Mouse (Mus musculus) cerebral cortex, adult 2 months (tissue): Measurements from ENCODE around the gene Slco3a1.

Source experiments
- WGBS: fragments of 180-500 bp; shearing (Covaris S2); methylation state at CpG from one replicate; pipeline ENCODE4 v1.1.7; 2018; 5-methylcytosine and 5-hydroxymethylcytosine counted together

The Slco3a1 gene

DNA sequence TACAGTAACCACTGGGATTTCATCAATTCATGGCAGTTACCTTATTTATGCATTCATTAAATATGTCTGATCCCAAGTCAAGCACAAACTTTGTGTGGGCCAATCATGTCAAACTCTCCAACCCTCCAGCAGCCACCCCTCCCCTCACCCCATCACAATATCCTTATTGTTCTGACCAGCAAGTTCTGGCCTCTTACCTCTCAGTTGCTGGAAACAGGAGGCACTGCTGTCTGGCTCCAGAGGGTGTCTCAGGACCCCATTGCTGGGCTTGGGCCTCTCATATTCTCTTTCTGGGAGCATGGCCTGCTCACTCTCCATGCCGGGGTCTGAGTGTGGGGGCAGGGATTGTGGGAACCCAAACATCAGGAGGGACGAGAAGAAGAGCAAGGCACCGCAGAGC, 208.1 kb downstream of the Slco3a1 start:
- 71% methylated on average over 3 of the region's 3 CpGs for WGBS

DNA sequence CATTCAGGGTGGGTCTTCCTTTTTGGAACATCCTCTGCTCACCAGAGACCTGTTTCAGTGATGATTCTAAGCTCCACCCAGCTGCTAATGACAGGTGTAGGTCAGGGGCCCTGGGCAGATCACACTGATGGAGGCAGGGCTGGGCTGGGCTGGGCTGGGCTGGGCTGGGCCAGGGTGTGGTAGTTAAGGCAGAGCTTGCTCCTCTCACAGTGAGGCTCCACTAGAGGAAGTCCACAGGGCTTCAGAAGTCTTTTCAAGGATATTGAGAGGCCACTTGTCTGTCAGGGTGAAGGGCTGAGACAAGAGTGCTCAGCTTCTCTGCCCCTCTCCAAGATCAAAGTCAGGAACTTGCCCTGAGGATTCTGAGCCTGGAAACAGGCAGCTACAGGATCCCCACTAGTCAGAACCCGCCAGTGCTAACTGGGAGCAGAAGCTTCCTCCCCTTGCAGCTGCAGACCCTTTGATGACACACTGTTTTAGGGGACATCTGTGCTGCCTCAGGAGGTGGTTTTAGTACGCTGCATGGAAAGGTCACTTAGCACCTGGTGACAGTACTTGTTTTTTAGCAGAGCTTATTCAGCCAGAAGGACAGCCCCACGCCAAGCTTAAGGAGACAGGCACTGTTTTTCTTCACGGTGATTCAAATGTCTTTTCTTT, 213.3 kb downstream of the Slco3a1 start:
- 60% methylated on average over 4 of the region's 4 CpGs for WGBS

DNA sequence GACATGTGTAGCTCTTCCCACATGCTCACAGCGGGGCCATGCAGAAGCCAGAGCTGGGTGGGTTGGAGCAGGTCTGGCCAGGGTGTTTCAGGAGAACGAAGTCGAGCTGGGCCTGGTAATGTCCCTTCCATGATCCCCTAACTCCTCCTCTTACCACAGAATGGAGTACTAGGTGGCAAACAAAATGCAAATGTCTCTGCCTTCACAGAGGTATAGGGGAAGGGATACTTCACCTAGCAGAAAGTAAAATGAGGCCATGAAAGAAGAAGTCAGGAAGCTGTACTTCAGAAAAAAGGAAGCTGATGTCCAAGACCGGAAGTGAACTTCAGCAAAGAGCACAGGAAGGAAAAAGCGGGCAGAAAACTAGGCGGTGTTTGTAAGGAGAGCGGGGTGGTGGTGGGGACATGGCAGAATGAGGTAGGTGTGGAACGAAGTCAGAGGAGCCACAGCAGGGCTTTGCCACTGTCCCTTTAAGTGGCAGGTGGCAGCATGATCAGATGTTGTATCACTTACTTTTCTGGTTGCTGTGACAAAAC, 214.1 kb downstream of the Slco3a1 start:
- WGBS: 87% methylated on average over 8 of the region's 8 CpGs

DNA sequence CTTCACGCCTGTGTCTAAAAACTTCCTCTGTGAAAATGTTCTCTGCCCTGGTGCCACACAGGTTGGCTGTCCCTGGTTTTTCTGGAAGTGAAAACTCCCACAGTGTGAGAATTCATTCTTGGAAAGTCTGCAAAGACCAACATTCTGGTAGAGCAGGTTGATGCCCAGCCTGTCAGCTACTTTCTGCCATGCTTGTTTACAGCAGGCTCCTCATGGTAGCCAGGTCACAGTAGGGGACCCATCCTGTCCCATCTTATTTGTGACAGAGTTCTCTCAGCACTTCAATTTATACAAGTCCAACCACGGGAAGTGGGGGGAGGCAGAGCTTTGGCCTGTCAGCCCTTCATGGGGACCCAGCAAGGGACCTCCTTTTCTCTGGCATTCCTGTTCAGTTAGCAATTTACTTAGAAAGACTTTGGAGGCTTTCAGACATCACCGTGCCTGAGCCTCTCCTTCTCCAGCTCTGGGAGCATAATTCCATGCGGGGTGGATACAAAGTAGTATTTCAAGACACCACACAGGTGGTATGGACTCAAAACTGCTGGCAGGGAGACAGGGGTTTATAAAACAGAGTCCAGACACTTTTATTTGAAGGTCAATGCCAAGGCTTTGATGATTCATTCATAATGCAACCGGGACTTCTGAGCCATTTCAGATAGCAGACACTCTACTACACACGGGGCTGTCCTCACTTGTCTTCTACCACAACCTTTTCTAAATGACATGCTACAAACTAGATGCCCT, 216.7 kb downstream of the Slco3a1 start:
- 73% methylated on average over 6 of the region's 6 CpGs for WGBS

DNA sequence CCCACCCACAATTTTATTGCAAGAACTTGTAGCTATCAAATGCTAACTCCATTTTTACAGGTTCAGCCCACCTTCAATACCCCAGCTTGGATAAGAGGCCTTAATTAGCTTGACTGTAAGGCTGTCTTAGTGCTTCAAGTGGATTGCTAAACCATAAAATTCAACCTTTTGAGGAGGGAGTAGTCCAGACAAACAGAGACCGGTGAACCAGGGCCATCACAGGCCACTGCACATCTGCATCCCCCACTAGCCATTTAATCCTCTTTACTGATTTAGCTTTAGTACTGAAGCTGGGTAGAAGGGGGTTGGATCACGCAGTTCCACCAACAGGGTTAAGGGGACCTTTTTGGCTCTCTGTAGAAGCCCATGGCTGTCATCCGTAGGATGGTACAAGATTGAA, 222.3 kb downstream of the Slco3a1 start:
- WGBS: 92% methylated on average over 3 of the region's 3 CpGs

DNA sequence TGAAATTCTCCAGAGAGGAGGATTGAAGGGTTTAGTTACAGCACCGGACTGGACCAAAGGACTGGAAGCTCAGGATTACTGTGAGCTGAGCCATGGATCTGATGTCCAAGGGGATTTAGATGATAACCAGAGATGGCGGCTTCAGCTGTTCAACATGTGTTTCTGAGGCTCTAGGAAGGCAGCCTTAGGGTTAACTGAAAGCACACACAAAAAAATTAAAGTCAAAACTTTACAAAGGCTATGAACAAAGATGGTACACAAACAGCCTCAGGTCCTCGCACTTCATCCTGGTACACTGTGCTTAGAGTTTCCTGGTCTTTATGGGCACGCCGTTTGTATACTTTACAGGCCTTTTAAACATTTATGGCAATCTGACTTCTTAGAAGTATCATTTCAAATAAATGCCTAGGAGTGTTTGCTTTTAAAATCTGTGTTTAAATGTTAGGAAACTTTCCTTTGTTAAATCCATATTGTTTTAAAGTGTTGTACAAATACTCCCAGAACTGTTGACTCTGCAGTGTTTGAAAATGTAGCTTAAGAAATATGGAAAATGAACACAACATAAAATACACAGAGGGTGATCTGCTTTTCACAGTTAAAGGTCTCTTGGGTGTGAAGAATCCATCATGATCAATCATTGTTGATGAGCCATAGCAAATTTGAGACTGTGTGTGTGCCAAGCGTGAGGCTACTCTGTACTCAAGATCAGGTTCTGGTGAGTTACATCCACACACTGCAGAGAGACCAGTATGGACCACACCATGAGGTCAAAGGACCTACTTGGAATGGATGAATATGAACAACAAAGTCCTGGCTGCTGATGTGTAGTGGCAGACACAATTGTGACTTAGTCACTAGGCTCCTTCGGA, 223.5 kb downstream of the Slco3a1 start:
- 87% methylated on average over 7 of the region's 7 CpGs for WGBS

DNA sequence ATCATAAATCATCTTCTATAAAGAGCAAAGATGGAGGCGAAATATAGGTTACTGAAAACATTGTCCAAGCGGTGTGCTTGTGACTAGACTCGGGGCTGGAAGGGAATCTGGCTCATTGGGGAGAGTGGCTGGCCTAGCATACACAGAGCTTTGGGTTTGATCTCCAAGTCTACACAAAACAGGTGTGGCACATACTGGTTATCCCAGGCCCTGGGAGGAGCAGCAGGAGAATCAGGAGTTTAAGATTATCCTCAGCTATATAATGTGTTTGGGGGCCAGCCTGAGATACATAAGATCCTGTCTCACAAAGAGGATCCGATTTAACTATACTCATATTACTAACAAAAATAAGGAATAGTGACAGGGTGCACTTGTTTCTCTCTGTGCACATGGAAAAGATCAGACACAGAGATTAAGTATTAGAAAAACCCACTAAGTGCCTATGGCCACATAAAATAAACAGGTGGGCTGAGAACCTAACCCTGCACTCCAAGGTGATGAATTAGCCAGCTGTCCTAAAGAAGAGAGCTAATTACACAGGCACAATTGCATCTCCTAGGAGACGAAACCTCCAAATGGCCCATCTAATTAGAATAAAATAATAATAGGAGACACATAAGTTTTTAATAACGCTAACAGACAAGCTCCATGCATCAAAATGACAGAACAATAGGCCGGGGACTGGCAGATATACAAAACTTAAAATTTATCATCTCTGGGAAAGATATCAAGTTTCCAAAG, 224.3 kb downstream of the Slco3a1 start:
- 86% methylated on average over 7 of the region's 7 CpGs for WGBS

DNA sequence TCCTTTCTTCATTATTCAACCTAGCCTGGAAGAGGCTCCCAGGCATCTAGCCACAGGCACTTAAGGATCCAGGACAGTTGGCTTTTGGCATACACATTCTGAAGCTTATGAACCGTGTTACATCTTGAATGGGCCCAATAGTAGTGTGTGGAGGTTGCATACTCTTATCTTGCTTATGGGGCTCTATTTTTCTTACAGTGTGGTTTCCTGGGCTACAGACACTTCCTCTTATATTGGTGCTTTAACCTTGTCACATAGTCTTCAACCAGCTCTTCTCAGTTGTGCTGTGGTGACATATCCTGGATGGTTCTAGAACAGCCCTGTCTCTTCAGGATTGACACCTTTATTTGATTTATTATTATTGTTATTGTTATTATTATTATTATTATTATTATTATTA, 225.6 kb downstream of the Slco3a1 start:
- 79% methylated on average over 1 of the region's 1 CpGs for whole genome bisulfite sequencing

DNA sequence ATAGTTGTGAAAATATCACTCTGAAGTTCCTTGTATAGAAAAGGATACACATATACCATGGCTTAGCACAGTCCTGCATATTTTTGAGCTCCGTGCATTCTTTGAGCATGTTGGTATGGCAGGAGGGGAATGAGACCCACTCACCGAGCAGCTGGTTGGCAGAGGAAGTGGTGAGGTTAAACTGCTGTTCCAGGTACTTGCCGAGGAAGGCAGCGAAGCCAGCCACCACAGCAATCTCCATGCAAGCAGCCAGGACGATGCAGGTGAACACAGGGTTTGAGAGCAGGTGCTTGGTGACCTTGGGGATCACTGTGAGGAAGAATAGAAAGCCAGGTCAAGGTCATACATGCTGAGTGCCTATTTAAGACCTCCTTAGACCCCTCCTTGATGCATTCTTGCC, 226.9 kb downstream of the Slco3a1 start:
- WGBS: 72% methylated on average over 5 of the region's 5 CpGs

DNA sequence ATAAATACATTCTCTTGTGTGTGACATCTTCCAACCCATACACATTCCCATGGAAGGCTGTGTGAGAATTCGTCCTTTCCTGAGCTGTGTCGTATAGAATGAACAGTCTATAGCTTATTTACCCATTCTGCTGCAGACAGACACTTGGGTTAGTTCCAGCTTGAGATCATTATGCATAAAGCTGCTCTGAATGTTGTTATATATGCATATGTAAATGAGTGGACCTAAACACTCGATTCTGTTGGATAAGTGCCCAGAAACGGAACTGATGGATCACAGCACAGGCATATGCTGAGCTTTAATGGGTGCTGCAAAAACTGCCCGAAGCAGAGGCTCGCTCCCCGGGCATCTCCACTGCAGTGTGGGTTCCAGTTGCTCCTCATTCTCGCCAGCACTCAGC, 229.5 kb downstream of the Slco3a1 start:
- 37% methylated on average over 8 of the region's 8 CpGs for WGBS

DNA sequence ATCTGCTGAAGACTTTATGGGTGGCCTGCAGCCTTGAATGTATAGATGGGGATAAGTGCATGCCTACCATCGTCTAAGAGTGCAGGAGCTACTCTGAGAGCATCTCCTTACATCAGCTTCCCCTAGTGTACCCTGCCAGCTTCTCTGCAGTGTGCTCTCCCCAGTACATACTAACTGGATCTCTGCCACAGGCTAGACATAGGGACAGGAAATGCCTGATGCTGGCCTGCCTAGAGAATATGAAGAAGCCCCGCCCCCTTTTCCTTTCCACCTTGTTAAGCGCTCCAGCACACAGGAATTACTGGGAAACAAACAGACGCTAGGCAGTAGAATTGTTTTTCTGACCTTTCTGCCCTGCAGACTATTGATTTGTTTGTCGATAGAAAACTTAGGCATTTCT, 230.9 kb downstream of the Slco3a1 start:
- 44% methylated on average over 5 of the region's 5 CpGs for WGBS

DNA sequence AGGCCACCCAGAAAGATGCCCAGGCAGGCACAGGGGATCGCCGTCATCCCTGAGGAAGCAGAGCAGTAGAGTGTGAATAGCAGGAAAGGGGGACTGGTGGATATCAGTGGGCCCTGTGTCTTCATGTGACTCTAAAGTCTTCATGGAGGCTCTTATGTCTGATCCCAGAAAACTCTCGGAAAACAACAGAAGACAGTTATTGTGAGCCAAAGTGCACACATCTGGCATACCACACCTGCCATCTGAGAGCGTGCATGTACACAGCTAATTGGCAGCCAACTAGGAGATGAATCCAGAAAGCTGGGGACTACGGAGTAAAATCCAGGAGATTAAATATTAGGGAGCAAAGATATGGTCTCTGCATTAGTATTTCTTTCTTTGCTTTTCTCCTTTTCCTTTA, 233.9 kb downstream of the Slco3a1 start:
- 88% methylated on average over 5 of the region's 5 CpGs for WGBS

DNA sequence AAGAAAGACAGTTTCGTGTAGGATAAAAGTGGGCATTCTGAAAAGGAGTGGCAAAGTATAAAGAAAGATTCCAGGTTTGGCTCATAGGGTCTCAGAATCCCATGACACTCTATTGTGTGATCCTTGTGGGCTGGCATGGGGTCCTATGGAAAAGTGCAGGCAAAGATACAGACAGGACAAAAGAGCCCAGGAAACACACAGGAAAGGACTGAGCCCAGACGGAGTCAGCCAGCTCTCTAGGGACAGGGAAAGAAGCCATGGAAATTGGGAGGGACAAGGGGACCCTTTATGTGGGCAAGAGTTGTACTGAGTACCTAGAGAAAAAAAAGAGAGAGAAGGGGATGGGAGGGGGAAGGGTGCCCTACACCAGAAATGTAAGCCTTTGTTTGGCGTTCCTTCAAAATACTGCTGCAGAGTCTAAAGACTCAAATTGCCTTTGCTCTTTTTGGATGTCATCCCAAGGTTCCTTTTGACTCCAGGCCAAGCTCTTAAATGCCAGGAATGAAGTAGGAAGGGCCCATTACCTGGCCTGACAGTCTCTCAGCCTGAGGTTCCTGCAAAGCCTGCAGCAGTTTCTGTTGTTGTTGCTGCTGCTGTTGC, 238.6 kb downstream of the Slco3a1 start:
- WGBS: 66% methylated on average over 3 of the region's 3 CpGs

DNA sequence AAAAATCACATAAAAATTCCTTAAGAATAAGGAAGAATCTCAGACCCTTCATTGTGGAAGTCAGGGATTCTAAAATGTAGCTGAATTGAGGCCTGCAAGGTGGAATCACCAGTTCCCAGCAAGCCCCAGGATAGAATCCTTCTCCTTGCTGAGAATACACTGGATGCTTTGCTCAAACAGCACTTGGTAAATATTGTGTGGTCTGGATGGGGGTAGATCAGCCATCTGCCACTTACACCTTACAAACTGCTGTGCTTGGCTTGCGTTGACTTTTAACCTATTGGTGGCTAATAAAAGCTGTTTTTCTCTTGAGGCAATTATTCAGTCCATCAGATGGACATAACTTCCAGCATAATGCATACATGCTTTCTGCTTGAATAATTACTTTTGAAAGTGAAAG, 240.3 kb downstream of the Slco3a1 start:
- WGBS: 85% methylated on average over 1 of the region's 1 CpGs

DNA sequence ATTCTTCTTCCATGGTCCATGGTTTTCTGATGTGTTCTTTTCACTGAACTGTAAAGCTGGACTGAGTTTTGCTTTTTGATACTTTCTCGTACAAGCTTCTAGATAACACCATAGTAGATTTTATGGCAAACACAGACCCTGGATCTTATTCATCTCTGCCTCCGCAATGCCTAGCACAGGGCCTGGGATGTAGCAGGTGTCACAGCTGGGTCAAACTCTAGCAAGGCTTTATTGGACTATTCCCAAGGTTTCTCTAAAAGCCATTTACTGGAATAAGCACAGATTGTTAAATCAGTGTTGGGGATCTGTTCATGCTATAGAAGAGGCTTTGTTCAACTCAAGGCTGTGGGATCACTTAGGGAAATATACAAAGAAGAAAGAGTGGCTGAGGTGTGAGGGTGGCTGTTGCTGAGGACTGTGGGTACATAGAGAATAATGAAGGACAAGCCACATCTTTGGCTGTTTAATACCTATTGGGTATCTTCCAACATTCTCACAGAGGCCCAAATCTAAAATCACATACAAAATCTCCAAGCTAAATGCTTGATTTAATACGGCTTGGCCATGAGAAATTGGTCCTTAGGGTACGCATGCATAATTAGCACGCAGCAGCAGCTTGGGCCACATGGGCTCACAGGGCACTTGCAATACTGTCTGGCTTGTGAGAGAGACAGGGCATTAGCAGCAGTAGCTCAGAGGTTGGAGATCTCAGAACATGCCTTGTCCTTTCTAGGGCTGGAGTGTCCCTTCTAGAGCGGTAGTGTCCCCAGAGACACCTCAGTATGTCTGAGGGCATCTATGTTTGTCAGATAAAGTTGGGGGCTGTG, 241.1 kb downstream of the Slco3a1 start:
- WGBS: 89% methylated on average over 6 of the region's 6 CpGs

DNA sequence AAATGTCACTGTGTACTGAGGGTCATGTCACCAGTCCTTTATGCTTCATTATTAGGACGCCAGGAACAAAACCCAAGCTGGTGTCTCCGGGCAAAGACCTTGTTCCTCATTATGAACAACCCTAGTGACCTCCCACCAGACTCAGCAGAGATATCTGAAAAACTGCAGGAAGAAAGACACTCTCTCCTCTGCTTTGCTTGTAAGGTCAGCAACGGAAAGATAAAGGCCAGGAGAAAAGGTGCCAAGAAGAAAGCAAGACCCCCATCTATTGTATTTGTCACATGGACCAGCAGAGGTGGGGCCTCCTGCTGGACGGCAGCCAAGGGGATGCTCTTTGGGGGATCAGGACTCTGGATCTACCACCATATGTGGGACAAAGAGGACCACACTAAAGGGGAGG, 243.0 kb downstream of the Slco3a1 start:
- WGBS: 69% methylated on average over 4 of the region's 4 CpGs

DNA sequence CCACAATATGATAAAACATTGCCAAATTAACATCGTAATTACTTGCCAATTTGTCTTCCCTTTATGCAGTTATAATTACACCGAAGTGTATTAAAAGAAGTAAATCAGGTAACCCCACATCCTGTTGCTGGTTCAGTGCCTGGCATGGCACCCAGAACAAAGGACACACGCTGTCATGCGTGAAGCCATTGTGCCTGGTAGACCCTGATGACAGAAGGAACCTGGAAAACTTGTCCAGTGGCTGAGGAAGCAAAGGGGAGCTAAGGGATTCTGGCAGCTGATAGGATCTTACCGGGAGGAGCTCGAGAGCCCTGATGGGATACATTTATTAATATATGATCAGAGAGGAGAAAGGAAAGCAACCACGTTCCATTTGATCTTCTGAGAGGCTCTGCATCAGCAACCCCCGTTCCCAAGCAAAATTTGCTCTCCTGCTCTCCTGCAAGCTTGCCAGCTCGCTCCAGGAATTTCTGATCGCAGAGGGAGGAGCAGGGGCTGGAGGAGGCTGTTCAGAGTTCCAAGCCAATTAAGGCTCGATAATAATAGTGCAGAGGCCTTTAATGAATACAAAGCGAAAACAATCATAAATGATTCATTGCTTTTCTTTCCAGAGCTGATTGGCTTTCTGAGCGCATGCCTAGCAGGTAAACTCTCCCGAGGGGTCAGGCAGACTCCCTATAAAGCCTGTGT, 250.8 kb downstream of the Slco3a1 start:
- 57% methylated on average over 14 of the region's 14 CpGs for WGBS

DNA sequence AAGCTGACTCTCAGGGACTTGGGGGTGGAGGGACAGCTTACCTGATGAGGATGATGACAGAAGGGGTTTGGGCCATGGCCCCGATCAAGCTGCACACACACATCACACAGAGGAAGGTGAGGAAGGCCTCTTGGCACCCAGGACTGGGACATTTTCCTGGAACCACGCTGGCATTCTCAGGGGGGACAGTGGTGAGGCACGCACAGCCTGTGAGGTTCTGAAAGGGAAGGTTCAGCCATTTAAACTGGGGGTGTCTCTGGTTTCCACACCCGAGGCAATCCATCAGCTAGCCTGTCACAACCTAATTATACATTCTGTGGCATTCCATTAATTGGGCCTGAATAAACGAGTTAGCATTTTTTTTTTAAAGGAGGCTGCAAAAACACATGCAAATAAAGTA, 251.5 kb downstream of the Slco3a1 start:
- 59% methylated on average over 5 of the region's 5 CpGs for WGBS

DNA sequence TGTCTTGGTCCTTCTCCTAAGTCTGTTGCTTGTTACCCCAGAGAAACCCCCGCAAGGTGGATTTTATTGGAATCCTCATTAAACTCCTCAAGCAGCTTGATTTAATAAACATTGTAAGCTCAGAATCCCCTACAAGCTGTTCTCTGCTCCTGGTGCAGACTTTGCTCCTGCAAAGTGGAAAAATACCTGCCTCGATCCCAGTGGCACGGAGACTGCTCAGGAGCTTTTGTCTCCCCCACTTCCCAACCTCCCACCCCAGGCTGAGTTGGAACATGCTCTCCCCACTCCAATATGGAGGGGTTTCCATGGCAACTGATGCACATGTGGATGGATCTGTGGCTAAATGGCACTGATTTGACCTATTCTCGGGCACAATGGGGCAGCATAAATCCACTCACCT, 268.0 kb downstream of the Slco3a1 start:
- WGBS: 84% methylated on average over 4 of the region's 4 CpGs

DNA sequence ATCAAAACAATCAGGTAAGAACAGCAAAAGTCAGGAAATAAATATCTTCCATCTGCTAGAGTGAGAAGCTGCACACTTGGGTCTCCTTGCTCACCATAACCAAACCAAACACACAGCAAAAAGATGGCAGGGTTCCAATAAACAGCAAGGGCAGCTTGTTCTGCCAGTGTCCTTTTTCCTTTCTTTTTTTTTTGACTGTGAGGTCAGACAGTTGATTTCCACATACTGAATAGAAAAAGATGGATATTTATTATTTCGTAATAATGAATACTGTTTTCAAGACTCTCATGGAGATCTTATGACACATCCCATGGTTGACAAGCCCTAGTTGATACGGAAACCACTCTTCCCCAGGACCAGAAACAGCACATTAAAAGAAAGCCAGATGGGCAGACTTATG, 274.2 kb downstream of the Slco3a1 start:
- WGBS: 94% methylated on average over 2 of the region's 2 CpGs
